Mouse (Mus musculus): ENCODE data around the gene Pcyt2.

The Pcyt2 gene

GRCm38 (mm10) chr11:120565114-120565513 lies 52.6 kb downstream of the Pcyt2 start:
- no peak for DNase-seq (ENCODE audit: low spot score in 2 of 2)

GRCm38 (mm10) chr11:120562949-120563348 lies 54.8 kb downstream of the Pcyt2 start:
- no peak for DNase-seq (ENCODE audit: low spot score in 2 of 2)

GRCm38 (mm10) chr11:120560952-120561728 lies 56.6 kb downstream of the Pcyt2 start:
- no peak for DNase-seq (ENCODE audit: low spot score in 2 of 2)
